In the genomic region with DNA sequence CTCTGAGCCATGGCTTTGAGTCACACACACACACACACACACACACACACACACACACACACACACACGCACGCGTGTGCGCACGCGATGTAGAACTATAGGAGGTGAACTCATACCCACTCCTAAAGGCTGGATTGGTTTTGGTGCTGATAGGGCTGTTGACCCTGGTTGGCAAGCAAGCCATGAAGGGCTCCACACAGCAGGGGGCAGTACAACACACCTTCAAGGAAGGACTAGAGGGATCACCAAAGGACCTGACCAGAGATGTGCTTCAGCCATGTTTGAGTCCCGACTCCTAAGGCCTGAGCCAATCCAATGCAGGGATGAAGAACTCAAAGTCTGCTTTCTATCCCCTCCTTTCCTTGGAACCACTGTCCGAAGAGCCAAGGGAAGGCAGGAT, we compare ENCODE assay signal across 9 mouse cellular contexts. TPM values are rescaled to one million over a fixed set of nuclear protein-coding genes. Genes with fewer than 3 reads are reported as not detected.
DNase-seq lines count a peak whose midpoint lies in the region; ATAC-seq and TF ChIP-seq lines count a peak whose summit lies in the region.
"Had no signal": no experiment of that assay in that cellular context is flagged by ENCODE, and none has a peak within 500 bp of the region (broad histone marks: within the 10 kb centered on the region; RNA-seq: fewer than 3 reads in every experiment).

No protein-coding gene starts in this region.

- no peak for DNase-seq in hindbrain, embryonic 11.5 days (ENCODE audit: low spot score)
- DNase-seq in kidney, postnatal 10 days: peak; percentile 62
- DNase-seq in Muller cell, postnatal 12 days (ENCODE audit: inconsistent ontology term): no peak
- DNase-seq in frontal cortex, postnatal 14 days (ENCODE audit: low spot score in 2 of 2): no peak
- no peak for DNase-seq in frontal cortex, adult 2 months (ENCODE audit: extremely low spot score in 1 of 2, low spot score in 1 of 2)

- H3K4me1 ChIP-seq in hindbrain, embryonic 11.5 days (replicated peaks; ENCODE audit: control insufficient read depth, insufficient read depth, low read length): peaks cover 10% of the 10 kb centered on the region
- H3K4me1 ChIP-seq in hindbrain, embryonic 12.5 days: peaks cover 31% of the 10 kb centered on the region
- peaks cover 13% of the 10 kb centered on the region for H3K4me1 ChIP-seq in bone marrow, adult 2 months (ENCODE audit: control insufficient read depth, insufficient read depth, low read length)

- no peak for ATAC-seq in hindbrain, embryonic 11.5 days (ENCODE audit: low FRiP score)
- ATAC-seq in hindbrain, embryonic 12.5 days (ENCODE audit: low FRiP score): no peak
- 0 out of 2 replicates have a peak, but pooled peaks have one; percentile 25 for ATAC-seq in megakaryocyte progenitor cell, adult 5-6 weeks (replicated peaks; ENCODE audit: poor library complexity)

- TF ChIP-seq POLR2A in bone marrow, adult 2 months (IDR thresholded peaks at IDR 0.05; ENCODE audit: borderline replicate concordance, control insufficient read depth, low read depth, low read length): no peak

- no peaks in the 10 kb centered on the region for H3K36me3 ChIP-seq in hindbrain, embryonic 11.5 days (ENCODE audit: control insufficient read depth, insufficient read depth, low read length)
- no peaks in the 10 kb centered on the region for H3K36me3 ChIP-seq in hindbrain, embryonic 12.5 days
- H3K36me3 ChIP-seq: midbrain, embryonic 12.5 days had no signal

- TF ChIP-seq CTCF in bone marrow, adult 2 months (IDR thresholded peaks at IDR 0.05; ENCODE audit: control insufficient read depth, insufficient read depth, low read length): peak; percentile 77

- no peaks in the 10 kb centered on the region for H3K27me3 ChIP-seq in hindbrain, embryonic 11.5 days (ENCODE audit: control insufficient read depth, insufficient read depth, low read length)
- no peaks in the 10 kb centered on the region for H3K27me3 ChIP-seq in hindbrain, embryonic 12.5 days

- H3K4me3 ChIP-seq in hindbrain, embryonic 11.5 days (ENCODE audit: low read depth, low read length): no peak overlapping the region
- no peak overlapping the region for H3K4me3 ChIP-seq in hindbrain, embryonic 12.5 days
- no peak overlapping the region for H3K4me3 ChIP-seq in bone marrow, adult 2 months (replicated peaks; ENCODE audit: control insufficient read depth, low read depth, low read length)
- H3K4me3 ChIP-seq: midbrain, embryonic 12.5 days had no signal

- 93% methylated on average over 8 of the region's 8 CpGs for WGBS in hindbrain, embryonic 11.5 days
- WGBS in hindbrain, embryonic 12.5 days: 96% methylated on average over 8 of the region's 8 CpGs
- WGBS in bone marrow, adult 2 months: 90% methylated on average over 8 of the region's 8 CpGs

- H3K27ac ChIP-seq in hindbrain, embryonic 11.5 days (ENCODE audit: low read depth, low read length): peak overlapping the region; percentile 93; the same call in 1 of the 2 replicates
- H3K27ac ChIP-seq in hindbrain, embryonic 12.5 days: no peak overlapping the region
- no peak overlapping the region for H3K27ac ChIP-seq in bone marrow, adult 2 months (ENCODE audit: control insufficient read depth, insufficient read depth, low read depth, low read length, poor library complexity)

- no peaks in the 10 kb centered on the region for H3K9me3 ChIP-seq in hindbrain, embryonic 11.5 days (ENCODE audit: control insufficient read depth, low read length)
- no peaks in the 10 kb centered on the region for H3K9me3 ChIP-seq in hindbrain, embryonic 12.5 days (replicated peaks)
- H3K9me3 ChIP-seq: midbrain, embryonic 12.5 days had no signal

- no peak overlapping the region for H3K9ac ChIP-seq in hindbrain, embryonic 11.5 days (ENCODE audit: low read depth, low read length)
- H3K9ac ChIP-seq in hindbrain, embryonic 12.5 days: no peak overlapping the region
- H3K9ac ChIP-seq: midbrain, embryonic 12.5 days had no signal

- no peak overlapping the region for H3K4me2 ChIP-seq in hindbrain, embryonic 11.5 days (replicated peaks; ENCODE audit: low read depth, low read length)
- no peak overlapping the region for H3K4me2 ChIP-seq in hindbrain, embryonic 12.5 days (replicated peaks)

RNA-seq across cellular contexts. Expression of gene Zfp36l1, which starts 16.7 kb away (rescaled TPM):
- 112 and 127 TPM in 2 replicates for polyA plus RNA-seq in hindbrain, embryonic 11.5 days (2014; fragmentation: Nextera tagmentation; extraction: Ambion mirVana)
- polyA plus RNA-seq in hindbrain, embryonic 12.5 days (2016; fragmentation: Nextera tagmentation; extraction: Ambion mirVana): 87.2 and 92.3 TPM in 2 replicates
- 20.1 and 33.6 TPM in 2 replicates for polyA plus RNA-seq in bone marrow, adult 2 months (2011; ENCODE audit: insufficient read depth, insufficient read length, low replicate concordance, missing spikeins)
- total RNA-seq in megakaryocyte progenitor cell, adult 5-6 weeks (2015): 8.8 and 14.1 TPM in 2 replicates
- 1.8 and 2.6 TPM in 2 replicates for total RNA-seq in megakaryocyte progenitor cell, adult 5-6 weeks (2017)
- 22.0 and 24.3 TPM in 2 replicates for polyA plus RNA-seq in frontal cortex, adult 2 months (2012; rRNA removed)
